In genomic region chr16:6349381-6349780, GRCm38 (mm10) we compare ENCODE assay signal across 9 mouse cellular contexts.
DNase-seq lines count a peak whose midpoint lies in the region; ATAC-seq and TF ChIP-seq lines count a peak whose summit lies in the region.
"Had no signal": no experiment of that assay in that cellular context is flagged by ENCODE, and none has a peak within 500 bp of the region (broad histone marks: within the 10 kb centered on the region; RNA-seq: fewer than 3 reads in every experiment).

No protein-coding gene starts in this region.

- no peak for TF ChIP-seq CTCF in olfactory bulb, adult 2 months (IDR thresholded peaks at IDR 0.05; ENCODE audit: insufficient read depth, low read depth, low read length)

- TF ChIP-seq POLR2A in olfactory bulb, adult 2 months (IDR thresholded peaks at IDR 0.05; ENCODE audit: insufficient read depth, low read depth, low read length), result no peak

- DNase-seq in lung, postnatal 14 days, result no peak
- no peak for DNase-seq in embryonic facial prominence, embryonic 14.5 days (ENCODE audit: low spot score)
- peak; percentile 26 to 31 for DNase-seq in layer of hippocampus, postnatal 25 days (ENCODE audit: extremely low spot score in 1 of 2, low spot score in 1 of 2)
- no peak for DNase-seq in kidney, postnatal 10 days
- no peak for DNase-seq in thymus, postnatal 25 days
- DNase-seq in adrenal gland, adult (ENCODE audit: inconsistent age in 2 of 2, low spot score in 1 of 2), result no peak

- peak overlapping the region; percentile 34 for H3K4me3 ChIP-seq in lung, embryonic 16.5 days (ENCODE audit: low read length)
- H3K4me3 ChIP-seq in embryonic facial prominence, embryonic 14.5 days (ENCODE audit: low read depth, low read length), result peak overlapping the region; percentile 32
- H3K4me3 ChIP-seq in olfactory bulb, adult 2 months (ENCODE audit: insufficient read depth, low read depth, low read length), result peak overlapping the region; percentile 49

- no peak overlapping the region for H3K27ac ChIP-seq in lung, embryonic 16.5 days (ENCODE audit: low read length)
- H3K27ac ChIP-seq in embryonic facial prominence, embryonic 14.5 days (replicated peaks; ENCODE audit: low read depth, low read length), result no peak overlapping the region
- no peak overlapping the region for H3K27ac ChIP-seq in olfactory bulb, adult 2 months (ENCODE audit: insufficient read depth, low read depth, low read length)
- H3K27ac ChIP-seq: liver, embryonic 14.5 days had no signal

- peaks cover 25% of the 10 kb centered on the region for H3K27me3 ChIP-seq in lung, embryonic 16.5 days (ENCODE audit: control insufficient read depth, insufficient read depth, low read depth, low read length)
- H3K27me3 ChIP-seq in embryonic facial prominence, embryonic 14.5 days (replicated peaks; ENCODE audit: control insufficient read depth, insufficient read depth, low read length), result peaks cover 29% of the 10 kb centered on the region

- 31% methylated on average over 16 of the region's 16 CpGs for WGBS in lung, embryonic 16.5 days
- WGBS in embryonic facial prominence, embryonic 14.5 days, result 26% methylated on average over 16 of the region's 16 CpGs
- WGBS in olfactory bulb, adult 2 months, result 11% methylated on average over 16 of the region's 16 CpGs

- H3K9me3 ChIP-seq in lung, embryonic 16.5 days (ENCODE audit: control insufficient read depth, low read length), result no peaks in the 10 kb centered on the region
- no peaks in the 10 kb centered on the region for H3K9me3 ChIP-seq in embryonic facial prominence, embryonic 14.5 days (ENCODE audit: control insufficient read depth, low read length)

- no peak overlapping the region for H3K9ac ChIP-seq in lung, embryonic 16.5 days (ENCODE audit: low read length)
- H3K9ac ChIP-seq in embryonic facial prominence, embryonic 14.5 days (ENCODE audit: low read depth, low read length), result no peak overlapping the region
- H3K9ac ChIP-seq: liver, embryonic 14.5 days had no signal

- H3K4me1 ChIP-seq in lung, embryonic 16.5 days (replicated peaks; ENCODE audit: control insufficient read depth, insufficient read depth, low read length), result no peaks in the 10 kb centered on the region; the same call in 1 of the 2 replicates
- peaks cover 3% of the 10 kb centered on the region; the same call in 1 of the 2 replicates for H3K4me1 ChIP-seq in embryonic facial prominence, embryonic 14.5 days (ENCODE audit: control insufficient read depth, insufficient read depth, low read length)
- peaks cover 7% of the 10 kb centered on the region for H3K4me1 ChIP-seq in olfactory bulb, adult 2 months (ENCODE audit: control insufficient read depth, insufficient read depth, low read length)

- peak overlapping the region; percentile 54 for H3K4me2 ChIP-seq in lung, embryonic 16.5 days (ENCODE audit: low read depth, low read length)
- peak overlapping the region; percentile 60 for H3K4me2 ChIP-seq in embryonic facial prominence, embryonic 14.5 days (ENCODE audit: low read depth, low read length)

- H3K36me3 ChIP-seq in lung, embryonic 16.5 days (ENCODE audit: control insufficient read depth, insufficient read depth, low read length), result no peaks in the 10 kb centered on the region
- H3K36me3 ChIP-seq in embryonic facial prominence, embryonic 14.5 days (ENCODE audit: control insufficient read depth, insufficient read depth, low read length), result no peaks in the 10 kb centered on the region

- no peak for ATAC-seq in lung, embryonic 16.5 days (ENCODE audit: low read depth)
- no peak for ATAC-seq in embryonic facial prominence, embryonic 14.5 days (ENCODE audit: low read depth)

Comparison
In these comparisons a context has a peak if more than half of its experiments do, and no peak if none do; other contexts are left out.
1. DNase-seq: peak in layer of hippocampus, postnatal 25 days (2 of 2); none in lung, postnatal 14 days (single experiment), embryonic facial prominence, embryonic 14.5 days (single experiment), kidney, postnatal 10 days (single experiment), thymus, postnatal 25 days (single experiment) and adrenal gland, adult (0 of 2).
2. Peak in every context shown above with its lines, with median percentiles within 50 percentile points of each other: H3K4me3 ChIP-seq.